Mouse (Mus musculus) CD8-positive naive resting alpha-beta T cell, adult 2 months (primary cell): ENCODE measurements around the gene Susd1.

Source experiments
- DNase-seq, 2 experiments: peaks; one replicate each; pipeline ENCODE4 v3.0.0; 2022; ENCODE audit warnings: low read depth in 2 of 2, low spot score in 2 of 2

Gene Susd1

DNA sequence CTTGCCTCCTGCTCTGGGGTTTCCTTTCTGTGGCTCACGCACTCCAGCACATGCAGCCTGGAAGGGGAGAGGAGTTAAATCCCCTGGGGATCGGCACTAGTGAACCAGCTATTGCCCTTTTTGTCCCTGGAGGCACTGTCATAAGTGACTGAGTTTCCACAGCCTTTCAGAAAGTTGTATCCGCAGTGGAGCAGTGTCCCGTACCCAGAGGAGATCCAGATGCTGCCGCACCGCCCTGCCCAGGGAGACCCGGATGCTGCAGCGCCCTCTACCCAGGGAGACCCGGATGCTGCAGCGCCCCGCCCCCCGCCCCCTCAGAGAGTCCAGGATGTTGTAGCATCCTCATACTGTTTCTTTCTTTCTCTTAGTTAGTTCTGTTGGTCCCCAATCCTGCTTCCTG is 56.3 kb downstream of the Susd1 start:
- DNase-seq, result no peak

DNA sequence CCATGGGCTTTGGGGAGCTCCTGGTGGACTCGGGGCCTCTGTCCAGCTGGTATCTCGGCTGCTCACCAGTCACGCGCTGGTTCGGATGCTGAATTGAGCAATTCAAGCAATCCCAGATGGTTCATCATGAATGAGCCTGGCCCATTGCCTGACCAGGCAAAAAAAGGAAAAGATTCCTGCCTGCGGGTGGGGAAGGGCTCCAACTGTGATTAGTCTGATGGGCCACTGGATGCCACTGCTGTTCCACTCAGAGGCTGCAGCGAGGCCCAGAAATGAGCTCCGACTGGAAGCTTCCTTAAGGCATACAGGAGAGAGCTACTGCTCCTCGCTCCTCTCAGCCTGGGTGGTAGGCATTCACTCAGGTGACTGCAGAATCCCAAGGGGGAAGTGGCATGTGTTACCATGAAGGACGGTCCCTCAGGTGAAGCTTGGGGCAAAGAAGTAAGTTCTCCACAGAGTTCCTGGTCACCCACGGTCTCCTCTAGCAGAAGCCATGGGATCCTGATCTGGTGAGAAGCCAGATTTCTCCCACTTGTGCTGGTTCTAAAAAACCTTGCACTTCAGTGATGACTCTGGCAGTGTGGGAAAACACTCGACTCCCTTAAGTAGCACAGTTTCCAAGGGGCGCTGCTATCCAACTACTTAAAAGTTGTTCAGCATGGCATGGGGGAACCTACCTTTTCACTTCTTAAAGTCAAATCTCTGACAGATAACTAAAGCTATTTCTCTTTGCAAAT is 57.3 kb downstream of the Susd1 start:
- DNase-seq, result no peak

DNA sequence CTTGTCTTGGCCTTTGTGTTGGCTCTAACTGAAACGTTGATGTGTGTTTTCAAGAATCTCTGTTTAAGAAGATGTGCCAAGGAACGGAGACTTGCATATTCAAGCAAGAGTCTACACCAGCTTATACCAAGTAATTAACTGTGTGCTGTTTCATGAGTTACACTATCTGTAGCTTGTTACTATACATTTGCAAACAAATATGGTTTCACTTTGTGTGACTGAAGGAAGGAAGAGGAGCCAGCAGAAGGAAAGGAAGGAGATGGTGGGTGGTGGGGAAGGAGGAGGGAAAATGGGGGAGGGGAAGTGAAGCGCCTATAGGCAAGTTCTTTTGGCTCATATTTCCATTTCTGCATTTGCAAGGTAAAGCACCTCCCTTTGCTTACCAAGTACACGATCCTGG is 58.0 kb downstream of the Susd1 start:
- DNase-seq, result no peak

DNA sequence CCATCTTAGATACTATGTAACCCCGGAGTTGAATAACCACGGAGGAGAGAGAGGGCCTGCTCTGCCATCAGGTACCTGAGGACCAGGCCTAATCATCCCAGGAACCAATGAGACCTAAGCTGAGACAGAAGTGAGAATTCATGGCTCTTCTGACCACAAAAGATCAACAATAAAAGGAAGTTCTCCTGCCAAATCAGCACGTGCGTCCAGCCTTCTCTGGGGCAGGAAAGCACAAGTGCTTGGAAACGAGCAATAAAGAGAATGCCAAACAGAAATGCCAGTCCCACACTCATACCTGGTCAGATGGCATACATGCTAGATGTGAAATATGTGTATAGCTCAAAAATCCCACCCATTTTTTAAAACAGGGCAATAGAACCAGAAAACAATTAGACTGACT is 58.6 kb downstream of the Susd1 start:
- DNase-seq, result no peak

DNA sequence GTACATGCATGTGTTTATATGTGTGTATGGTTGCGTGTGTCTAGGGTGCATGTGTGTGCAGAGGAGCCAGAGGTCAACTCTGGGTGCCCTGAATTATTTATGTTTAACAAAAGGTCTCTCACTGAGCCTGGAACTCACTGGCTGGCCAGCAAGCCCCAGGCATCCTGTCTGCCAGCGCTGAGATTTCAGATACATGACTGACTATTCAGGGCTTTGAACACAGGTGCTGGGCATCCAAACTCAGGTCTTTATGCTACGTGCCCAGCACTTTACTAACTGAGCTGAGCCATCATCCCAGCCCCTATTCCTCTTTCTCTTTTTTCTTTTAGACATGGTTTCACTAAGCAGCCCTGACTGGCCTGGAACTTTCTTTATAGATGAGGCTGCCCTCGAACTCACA is 59.8 kb downstream of the Susd1 start:
- DNase-seq, result no peak

DNA sequence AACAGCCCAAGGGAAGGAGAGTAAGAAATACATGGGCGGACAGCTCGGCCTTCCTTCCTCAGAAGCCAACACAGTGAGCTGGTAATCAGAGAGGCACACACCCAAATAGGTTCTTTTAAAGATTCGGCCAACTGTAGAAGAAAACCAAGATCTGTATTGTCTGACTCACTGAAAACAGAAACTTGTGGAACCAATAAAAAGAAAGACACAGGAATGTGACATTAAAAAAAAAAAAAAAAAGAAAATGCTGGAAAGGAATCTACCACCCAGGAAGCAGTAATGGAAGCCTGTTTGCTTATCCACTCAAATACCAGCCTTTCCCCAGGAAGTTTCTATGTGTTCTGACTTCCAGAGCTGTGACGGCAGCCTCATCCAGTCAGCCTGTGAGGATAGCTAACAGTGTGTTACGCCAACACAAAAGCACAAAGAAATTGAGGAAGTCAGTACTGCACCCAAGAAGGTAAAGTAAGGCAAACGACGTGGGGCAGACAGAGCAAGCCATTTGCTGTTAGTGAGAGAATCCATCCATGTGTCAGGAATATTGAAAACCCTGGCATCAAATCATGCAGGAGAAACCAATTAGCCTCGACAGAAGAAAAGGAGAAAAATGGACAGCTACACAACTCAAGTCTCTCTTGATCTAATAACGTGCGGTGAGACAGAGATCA is 64.0 kb downstream of the Susd1 start:
- no peak for DNase-seq

DNA sequence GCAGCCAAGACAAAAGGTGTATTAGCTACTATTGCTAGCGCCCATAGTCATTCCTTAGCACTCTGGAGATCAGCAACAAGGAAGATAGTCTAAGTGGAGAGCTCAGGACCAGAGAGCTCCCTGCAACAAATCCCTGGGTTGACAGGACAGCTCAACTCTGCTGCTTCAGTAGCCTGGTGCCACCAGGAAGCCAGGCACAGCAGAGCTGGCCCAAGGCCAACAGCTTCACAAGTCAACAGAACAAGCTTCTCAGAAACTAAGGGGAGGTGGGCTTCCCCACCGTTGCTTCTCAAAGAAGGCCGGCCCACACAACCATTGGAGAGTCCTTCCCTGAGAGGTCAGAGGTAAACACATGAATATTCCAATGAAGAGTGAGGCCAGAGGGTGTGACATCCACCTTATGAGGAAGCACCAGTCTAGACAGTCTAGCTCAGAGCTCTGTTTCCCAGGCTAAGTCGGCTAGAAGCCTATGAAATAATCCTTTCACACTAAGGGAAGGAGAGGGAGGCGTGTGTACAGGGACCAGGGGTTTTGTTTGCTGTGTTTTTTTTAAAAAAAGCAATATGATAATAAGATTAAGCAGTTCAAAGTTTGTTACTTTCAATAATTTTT is 65.8 kb downstream of the Susd1 start:
- no peak for DNase-seq

DNA sequence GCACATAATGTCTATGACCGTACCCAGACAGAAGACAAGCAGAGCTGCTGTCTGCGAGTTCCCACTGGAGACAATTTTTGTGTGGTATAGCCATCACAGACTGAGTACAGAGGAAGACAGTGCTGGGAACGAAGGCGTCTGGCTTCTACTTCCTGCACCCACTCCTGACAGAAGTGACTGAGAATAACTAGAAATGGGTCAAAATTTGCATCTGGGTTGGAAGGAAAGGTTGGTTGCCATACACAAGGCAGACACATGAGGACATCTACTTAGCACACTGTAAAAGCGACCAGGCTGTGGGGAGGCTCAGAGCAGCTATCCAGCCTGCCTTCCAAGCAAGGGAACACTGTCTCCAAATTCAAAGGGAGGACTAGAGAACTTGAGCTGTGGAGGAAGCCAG is 66.5 kb downstream of the Susd1 start:
- no peak for DNase-seq

DNA sequence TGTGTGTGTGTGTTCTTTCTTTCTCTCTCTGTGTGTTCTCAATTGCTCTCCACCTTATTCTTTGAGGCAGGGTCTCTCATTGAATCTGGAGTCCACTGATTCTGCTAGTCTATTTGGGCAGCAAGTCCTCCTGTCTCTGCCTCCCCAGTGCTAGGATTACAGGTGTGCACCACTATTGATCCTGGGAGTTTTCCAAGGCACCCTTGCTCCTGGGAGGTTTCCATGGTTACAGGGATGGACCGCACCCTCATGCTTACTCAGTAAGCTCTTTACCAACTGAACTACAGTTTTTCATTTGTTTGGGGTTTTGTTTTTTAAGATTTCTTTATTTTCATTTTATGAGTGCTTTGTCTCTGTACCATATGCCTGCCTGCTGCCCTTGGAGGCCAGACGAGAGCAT is 68.5 kb downstream of the Susd1 start:
- DNase-seq, result no peak

DNA sequence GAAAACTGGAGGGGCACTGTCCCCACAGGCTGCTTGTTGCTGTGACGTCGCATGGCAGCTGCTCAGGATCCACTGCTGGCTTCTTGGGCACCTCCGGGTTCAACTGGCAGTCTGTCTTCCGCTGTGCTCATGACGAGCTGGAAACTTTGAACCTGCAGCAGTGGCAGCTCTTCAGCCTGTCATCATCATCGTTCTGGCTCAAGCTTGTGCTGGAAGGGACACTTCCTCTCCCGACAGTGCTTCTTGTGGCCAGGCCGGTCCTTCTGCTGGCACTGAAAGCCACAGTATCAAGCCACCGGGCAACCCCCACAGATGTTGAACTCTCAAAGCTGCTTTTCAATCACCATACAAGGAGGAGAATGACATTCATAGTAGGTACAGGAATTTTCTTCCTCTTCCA is 70.3 kb downstream of the Susd1 start:
- DNase-seq, result no peak

DNA sequence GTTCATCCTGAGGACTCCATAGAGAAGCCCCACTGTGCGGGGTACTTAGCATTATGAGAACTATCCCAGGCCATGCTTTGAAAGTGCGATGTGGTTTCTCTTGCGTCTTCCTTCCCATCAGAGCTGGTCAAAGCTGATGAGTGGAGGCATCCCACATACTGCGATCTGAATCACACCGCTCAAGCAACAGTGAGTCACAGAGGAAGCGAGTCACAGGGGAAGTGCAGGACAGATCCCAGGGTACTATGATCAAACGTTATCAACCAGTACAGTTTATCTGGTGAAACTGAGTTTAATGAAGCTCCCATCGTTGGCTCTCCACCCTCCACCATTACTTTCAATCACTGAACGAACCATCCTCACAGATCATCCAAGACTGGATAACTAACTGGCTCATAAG is 72.2 kb downstream of the Susd1 start:
- no peak for DNase-seq

DNA sequence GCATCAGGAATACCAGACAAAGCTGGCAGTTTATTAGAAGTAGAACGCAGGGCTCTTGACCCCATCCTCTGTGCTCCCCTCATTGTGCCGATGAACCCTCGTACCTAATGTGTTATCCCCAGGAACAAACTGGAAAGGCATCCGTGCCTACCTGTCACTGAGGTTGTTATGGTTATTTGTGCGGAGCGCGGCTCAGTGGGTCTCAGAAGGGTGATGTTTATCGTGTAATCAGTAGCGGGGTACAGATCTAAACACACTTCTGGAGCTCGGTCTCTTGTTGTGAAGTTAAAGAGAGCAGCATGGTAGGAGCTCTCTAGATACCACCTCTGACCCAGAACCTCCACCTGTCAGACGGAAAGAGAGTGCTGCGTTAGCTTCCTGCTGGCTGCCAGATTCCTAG is 72.9 kb downstream of the Susd1 start:
- no peak for DNase-seq

DNA sequence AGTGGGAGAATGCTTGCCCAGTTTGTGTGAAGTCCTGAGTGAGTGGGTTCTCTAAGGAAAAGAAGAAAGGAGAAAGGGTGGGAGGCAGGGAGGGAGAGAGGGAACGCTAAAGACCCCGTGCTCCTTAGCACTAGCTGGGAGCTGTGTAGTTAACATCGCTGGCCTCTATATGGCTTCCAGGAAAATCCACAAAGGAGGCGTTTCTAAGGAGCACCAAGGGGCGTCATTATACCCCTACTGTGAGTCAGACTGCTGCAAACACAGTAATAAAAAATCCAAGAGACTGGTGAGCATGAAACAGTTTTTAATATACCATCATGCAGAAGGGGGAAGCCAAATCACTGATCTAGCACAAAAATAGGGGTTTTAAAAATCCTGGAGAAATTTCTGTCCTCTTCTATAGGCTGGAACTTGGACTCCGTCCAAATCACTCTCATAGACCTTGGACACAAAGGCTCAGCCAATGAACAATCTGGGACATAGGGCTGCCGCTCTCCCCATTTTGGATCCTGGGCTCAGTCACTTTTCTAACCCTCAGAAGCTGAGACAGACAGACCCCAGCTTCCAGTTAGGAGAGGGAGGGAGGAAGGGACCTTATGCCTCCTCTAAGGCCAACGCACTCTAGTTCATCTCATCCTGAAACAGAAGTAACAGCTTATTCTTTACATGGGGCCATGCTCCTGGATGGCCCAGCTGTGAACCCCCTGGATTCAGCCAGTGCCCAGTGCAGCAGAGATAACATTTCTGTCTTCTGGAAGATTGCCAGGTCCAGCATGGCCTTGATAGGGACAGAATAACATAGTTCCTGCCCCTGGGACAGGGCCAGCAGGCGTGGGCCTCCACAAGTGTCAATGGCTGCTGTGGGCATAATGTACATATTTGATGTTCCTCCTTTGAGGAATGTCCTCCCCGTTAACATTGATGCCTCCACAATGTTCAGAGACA is 73.9 kb downstream of the Susd1 start:
- no peak for DNase-seq

DNA sequence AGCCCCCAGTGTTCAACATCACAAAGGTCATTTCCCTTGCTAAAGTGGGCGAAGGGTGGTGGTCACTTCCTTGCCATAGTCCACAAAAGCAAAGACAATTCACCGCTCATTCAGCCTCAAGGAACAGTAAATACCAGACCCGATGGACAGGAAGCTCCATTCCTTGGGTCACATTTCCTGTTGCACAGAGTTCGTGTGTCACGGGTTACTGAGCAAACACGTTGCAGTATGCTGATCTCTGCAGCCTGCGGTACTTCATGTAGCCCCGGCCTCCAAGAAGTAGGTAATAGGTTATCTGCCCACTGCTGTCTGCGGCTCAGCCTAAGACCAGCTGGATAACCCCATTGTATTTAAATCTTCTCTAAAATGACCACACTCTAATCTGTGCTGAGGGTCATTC is 75.4 kb downstream of the Susd1 start:
- DNase-seq, result no peak

DNA sequence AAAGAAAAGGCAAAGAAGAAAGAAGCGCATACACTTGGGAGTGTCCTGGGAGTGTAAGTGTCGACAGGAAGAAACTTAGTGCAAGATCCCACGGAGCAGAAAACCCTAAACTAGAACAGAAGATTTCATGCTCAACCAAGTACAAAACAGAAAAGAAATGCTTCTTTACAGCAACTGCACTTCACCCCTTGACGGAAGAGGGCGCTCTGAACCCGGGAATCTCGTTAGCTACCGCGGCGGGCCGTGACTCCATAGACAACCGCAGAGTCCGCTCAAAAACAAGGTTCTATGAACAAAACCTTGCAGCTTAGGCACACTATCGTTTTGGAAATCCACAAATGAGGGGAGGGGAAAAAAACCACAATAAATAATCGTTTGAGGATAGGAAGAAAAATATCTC is 77.7 kb downstream of the Susd1 start:
- DNase-seq, result peak; percentile 66 to 79

DNA sequence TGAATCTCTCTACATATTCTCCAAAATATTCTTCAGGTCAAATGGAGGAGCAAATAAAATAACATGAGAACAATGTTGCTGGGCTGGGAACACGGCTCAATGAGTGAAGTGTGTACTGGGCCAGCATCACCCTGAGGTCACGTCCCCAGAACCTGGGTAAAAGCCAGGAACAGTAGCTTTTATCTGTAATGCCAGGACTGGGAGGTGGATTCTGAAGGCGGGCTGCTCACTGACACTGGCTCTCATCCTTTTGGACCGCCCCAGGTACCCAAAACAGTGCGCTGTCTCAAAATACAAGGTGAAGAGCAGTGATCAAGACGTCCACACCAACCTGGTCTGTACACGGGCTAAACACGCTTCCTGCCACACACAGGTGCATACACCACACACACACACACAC is 78.5 kb downstream of the Susd1 start:
- no peak for DNase-seq

DNA sequence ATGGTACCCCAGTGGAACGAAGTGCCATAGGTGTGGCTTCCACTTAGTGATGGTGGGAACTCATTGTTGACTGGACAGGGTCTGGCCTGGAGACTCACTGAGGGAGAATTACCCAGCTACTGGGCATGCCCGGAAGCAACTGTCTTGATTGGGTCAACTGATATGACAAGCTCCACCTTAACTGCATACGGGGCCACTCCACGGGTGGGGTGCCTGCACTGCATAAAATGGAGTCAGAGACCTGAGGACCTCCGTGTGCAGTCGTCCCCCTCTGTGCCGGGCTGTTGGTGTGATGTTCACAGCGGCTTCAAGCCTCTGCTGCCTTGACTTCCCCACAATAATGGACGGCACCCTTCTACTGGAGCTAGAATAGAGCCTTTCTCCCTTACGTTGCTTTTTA is 79.5 kb downstream of the Susd1 start:
- no peak for DNase-seq

DNA sequence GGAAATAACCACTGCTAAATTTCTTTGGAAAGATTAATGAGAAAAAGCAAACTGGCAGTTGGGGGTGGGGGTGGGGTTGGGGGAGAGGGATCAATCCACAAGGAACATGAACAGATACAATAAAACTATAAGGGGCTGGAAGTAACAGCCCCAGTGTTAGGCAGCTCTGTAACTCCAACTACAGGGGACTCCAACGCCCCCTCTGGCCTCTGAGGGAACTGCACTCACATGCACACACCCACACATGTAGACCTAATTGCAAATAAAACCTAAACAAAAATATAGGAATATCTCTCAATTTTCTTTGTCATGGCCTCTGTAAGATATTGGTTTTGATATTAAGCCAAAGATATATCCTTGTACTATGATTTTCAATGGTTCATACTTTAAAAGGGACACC is 83.0 kb downstream of the Susd1 start:
- no peak for DNase-seq

DNA sequence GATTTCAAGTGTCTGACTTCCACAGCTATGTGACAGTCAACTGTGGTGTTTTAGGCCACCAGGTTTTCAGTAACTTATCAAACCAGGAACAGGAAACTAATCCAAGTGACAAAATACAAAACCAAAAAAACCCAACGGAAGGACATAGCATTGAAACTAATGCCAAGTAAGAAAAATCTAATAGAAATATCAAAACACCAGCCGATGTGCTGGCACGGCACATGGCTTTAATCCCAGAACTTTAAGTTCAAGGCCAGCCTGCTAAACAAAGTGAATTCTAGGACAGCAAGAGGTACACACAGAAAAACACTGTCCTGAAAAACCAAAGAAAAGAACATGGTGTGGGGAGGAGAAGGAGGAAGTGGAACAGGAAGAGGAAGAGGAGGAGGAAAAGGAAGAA is 83.8 kb downstream of the Susd1 start:
- no peak for DNase-seq

DNA sequence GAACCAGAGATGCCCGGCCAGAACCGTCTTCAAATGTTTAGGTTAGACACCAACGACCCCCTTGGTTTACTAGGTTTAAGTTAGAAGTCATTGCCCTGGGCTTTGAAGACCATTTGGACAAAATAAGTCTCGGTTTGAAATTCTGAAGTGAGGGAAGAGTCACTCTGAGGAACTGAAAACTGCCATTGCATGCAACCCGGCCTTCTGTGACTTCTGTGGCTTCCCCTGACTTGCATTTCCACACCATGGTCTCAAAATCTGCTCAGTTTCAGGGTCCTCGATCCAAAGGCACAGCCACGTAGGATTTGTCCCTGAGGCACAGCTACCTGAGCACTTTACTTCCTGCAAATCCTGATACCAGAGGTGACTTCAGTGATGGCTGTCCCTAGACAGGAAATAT is 86.5 kb downstream of the Susd1 start:
- DNase-seq, result no peak

DNA sequence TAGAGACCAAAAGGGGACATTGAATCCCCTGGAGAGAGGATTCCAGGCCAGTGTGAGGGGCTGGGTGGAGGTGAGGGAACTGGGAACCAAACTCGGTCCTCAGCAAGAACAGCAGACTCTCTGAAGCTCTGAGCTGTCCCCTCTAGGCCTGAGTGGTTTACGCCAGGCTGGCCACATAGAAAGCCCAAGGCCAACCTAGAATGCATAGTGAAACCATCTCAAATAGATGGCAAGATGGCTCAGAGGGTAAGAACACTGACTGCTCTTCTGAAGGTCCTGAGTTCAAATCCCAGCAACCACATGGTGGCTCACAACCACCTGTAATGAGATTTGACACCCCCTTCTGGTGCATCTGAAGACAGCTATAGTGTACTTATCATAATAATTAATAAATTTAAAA is 88.1 kb downstream of the Susd1 start:
- no peak for DNase-seq
